Mouse (Mus musculus): Measurements from ENCODE around the gene Itgb8.
A peak's percentile ranks its signal among the peaks of the same experiment; 100 is the strongest.

Gene Itgb8

DNA sequence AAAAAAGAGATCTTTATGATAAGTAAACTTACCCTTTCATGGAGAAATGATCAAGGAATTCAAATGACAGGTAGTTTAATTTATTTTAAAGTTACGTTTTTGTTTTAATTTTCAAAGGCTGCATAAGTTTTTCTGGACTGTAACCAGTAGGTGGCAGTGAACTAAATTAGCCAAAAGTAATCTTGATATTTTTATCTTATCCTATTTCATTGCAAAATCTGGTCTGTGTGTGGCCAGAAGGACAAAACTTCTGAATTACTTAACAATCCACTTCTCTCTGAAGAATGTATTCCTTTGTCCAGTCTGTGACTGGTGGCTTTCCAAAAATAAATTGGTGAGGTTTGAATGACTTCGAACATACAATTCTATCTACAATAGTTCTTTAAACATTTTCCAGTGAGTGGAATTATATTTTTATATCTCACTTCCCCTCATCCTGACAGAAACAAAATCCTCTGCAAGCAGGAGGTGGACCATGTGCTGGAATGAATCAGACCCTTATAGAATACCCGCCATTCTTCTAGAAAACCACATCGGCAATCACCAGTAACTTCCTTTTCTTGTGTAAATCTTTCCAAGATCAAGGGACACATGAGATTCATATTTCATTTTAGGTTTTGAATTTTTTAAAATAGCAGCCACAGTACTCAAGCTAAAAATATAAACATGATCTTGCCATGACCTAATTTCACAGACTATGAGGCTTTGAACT is 68.6 kb downstream of the Itgb8 start:
- no peak for TF ChIP-seq GATA4 (IDR thresholded peaks at IDR 0.05; ENCODE audit: insufficient replicate concordance, low read length)

- TF ChIP-seq GATA4 (IDR thresholded peaks at IDR 0.05; ENCODE audit: insufficient replicate concordance, low read length) = no peak
Observed at GRCm38 (mm10) chr12:119169143-119169542, 69.5 kb downstream of the Itgb8 start.

GRCm38 (mm10) chr12:119165115-119165514 is 73.5 kb downstream of the Itgb8 start:
- no peak for TF ChIP-seq GATA4 (IDR thresholded peaks at IDR 0.05; ENCODE audit: insufficient replicate concordance, low read length)

GRCm38 (mm10) chr12:119164672-119165071 is 73.9 kb downstream of the Itgb8 start:
- TF ChIP-seq GATA4 (IDR thresholded peaks at IDR 0.05; ENCODE audit: insufficient replicate concordance, low read length) = no peak

- no peak for TF ChIP-seq GATA4 (IDR thresholded peaks at IDR 0.05; ENCODE audit: insufficient replicate concordance, low read length)
Observed at GRCm38 (mm10) chr12:119164176-119164575, 74.4 kb downstream of the Itgb8 start.

DNA sequence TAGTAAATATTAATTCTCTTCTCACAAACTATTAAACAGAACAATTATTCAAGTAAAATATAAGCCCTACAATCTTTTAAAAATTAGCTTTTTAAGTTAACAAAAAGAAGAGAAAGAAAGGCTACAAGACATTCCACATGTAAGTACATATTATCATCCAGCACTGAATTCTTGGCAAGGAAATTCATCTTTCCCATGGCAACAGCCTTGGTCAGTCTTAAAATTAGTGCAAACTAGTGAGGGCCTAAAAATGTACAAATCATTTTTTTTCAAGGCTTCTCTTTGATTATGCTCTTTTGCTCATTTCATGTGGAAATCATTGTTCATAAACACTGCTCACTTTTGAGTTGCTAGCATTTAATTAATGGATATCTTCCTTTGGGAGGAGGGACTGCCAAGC is 77.8 kb downstream of the Itgb8 start:
- TF ChIP-seq GATA4 (IDR thresholded peaks at IDR 0.05; ENCODE audit: insufficient replicate concordance, low read length) = no peak

GRCm38 (mm10) chr12:119159254-119159933 is 79.2 kb downstream of the Itgb8 start:
- no peak for TF ChIP-seq GATA4 (IDR thresholded peaks at IDR 0.05; ENCODE audit: insufficient replicate concordance, low read length)

DNA sequence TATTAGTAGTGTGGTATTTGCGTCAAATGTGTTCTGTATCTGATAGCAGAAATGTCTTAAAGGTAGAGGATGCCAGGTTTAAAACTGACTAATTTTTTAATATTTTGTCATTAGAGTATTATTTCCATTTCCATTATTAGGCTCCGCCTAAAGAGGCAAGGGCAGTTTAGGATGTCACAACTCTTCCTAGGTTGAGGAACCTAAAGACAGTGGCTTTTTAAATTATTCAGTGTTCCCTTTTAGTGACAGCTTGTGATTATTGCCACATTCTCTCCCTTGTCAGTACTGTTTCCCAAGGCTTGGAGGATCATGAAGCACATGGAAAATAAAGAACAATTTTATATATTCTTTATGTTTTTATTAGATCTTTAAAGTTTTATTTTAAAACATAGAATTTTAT is 80.9 kb downstream of the Itgb8 start:
- TF ChIP-seq GATA4 (IDR thresholded peaks at IDR 0.05; ENCODE audit: insufficient replicate concordance, low read length) = no peak

DNA sequence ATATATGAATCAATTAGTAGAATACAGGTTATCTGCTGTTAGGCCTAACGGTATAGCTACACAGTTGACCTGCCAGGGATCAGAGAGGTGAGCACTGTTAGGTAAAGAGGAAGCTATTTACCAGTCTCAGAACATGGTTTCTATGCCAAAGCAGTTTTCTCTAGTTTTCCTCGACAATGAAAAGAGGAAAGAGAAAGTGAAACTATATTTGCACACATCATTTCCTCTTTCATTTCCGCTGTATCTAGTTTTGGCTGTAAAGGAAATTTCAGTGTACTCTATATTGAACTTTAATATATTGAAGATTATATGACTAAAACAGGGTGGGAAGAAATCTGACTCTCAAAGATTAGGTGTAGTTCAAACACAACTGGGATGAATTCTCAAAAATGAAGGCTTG is 81.5 kb downstream of the Itgb8 start:
- TF ChIP-seq GATA4 (IDR thresholded peaks at IDR 0.05; ENCODE audit: insufficient replicate concordance, low read length) = no peak

GRCm38 (mm10) chr12:119155566-119155965 is 83.0 kb downstream of the Itgb8 start:
- TF ChIP-seq GATA4 (IDR thresholded peaks at IDR 0.05; ENCODE audit: insufficient replicate concordance, low read length) = no peak

- TF ChIP-seq GATA4 (IDR thresholded peaks at IDR 0.05; ENCODE audit: insufficient replicate concordance, low read length) = no peak
Observed at GRCm38 (mm10) chr12:119150956-119151355, 87.6 kb downstream of the Itgb8 start.

DNA sequence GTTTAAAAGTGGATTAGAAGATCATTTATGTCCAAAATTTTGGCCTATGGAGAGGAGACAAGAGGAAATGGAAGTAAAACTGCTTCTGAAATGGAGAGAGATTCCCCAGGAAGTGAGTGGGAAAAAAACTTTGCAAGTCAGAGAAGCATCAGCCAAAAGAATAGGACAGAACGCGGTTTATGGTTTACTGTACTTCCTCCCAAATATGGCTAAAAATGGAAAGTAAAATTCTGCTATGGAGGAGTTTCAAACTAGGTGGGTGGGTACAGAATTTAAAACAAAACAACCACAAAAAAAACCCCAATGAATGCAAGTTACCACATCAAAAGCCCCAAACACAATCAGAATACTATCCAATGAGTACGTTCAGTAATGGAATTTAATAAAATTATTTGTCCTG is 90.8 kb downstream of the Itgb8 start:
- TF ChIP-seq GATA4 (IDR thresholded peaks at IDR 0.05; ENCODE audit: insufficient replicate concordance, low read length) = no peak

- TF ChIP-seq GATA4 (IDR thresholded peaks at IDR 0.05; ENCODE audit: insufficient replicate concordance, low read length) = no peak
Observed at GRCm38 (mm10) chr12:119146031-119146430, 92.6 kb downstream of the Itgb8 start.

DNA sequence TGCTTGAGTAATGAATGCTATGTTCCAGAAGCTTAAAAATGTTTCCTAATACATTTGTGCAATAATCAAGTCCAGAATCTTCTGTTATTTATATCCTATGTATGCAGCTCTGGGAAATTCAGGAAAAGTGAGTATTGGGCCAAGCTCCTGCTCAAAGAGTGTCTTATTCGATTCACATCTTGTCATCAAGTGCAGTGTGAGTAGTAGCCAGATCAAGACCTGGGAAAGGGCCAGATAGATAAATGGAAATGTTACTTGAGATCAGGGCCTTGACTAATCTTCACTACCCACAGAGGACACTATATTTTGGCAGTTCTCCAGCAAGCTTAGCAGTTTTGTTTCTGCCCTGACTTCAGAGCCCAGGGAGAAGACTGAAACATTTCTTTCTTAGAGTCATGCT is 100.7 kb downstream of the Itgb8 start:
- no peak for TF ChIP-seq GATA4 (IDR thresholded peaks at IDR 0.05; ENCODE audit: insufficient replicate concordance, low read length)

DNA sequence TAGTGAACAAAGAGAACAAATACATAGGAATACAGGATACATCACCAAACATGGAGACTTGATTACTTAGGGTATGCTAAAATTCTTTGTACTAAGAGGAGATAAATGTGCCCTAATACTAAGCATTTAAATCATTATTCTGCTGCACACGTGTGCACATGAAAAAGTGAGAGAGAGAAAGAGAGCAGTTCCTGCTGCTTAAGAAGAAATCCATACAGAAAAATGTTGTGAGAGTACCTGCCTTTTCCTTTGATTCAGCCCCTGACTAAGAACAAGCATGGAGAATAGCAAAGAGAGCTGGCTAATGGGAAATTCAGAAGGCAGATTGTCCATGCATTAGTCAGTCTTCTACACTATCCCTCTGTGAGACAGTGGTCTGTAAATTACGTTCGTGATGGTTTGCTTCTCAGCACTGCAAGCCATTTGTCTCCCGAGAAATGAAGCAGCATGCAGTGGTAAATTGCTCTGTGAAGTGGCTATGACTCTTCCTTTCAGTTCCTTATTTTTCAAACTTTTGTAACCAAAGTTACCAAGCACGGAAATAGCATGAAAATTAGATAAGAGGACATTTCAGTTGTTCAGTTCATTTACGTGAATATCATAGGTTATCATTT is 125.0 kb downstream of the Itgb8 start:
- no peak for TF ChIP-seq GATA4 (IDR thresholded peaks at IDR 0.05; ENCODE audit: insufficient replicate concordance, low read length)

DNA sequence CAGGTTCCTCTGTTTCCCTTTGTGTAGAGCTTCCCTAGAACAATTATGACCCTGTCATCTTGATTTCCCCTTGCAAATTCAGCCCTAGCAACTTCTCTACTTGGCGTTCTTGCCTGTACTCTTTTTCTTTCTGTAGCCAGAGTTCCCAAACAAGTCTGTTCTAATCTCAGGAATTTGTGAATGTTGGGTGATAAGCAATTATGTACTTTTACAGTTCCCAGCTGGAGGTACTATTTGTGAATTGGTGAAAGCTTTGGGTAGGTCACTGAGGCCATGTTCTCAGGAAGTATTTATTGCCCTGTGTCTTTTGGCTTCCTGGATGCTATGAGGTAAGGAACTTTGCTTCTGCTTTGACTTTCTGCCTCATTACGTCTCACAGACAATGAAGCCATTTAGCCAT is 128.5 kb downstream of the Itgb8 start:
- TF ChIP-seq GATA4 (IDR thresholded peaks at IDR 0.05; ENCODE audit: insufficient replicate concordance, low read length) = peak; percentile 63; the same call in 1 of the 2 replicates

Measured in liver, adult (tissue).